Mouse (Mus musculus) cortical plate, adult 2 months (tissue): Measurements from ENCODE around the gene Cnga2.

Source experiments
- CTCF ChIP-seq: fragments of 200-500 bp; IDR thresholded peaks from 2 replicates; pipeline ENCODE4 v1.5.1; 2011; ENCODE audit warnings: mild to moderate bottlenecking, control low read depth, low read length; ENCODE audit not compliant: insufficient read depth; ENCODE audit errors: extremely low read depth
- POLR2A ChIP-seq: fragments of 200-500 bp; IDR thresholded peaks from 2 replicates; pipeline ENCODE4 v1.6.1; 2011; ENCODE audit warnings: mild to moderate bottlenecking, low read length, control low read depth; ENCODE audit not compliant: insufficient read depth; ENCODE audit errors: extremely low read depth

GRCm38 (mm10) chrX:72022241-72022640, 30.6 kb downstream of the Cnga2 start:
- no peak for TF ChIP-seq CTCF
- TF ChIP-seq POLR2A: no peak
